Mouse (Mus musculus) bone marrow, adult 2 months (tissue): ENCODE measurements around the gene Slc16a10.

Source experiments
- CTCF ChIP-seq: fragments of 200-500 bp; IDR thresholded peaks from 2 replicates; pipeline ENCODE4 v1.5.1; 2011; ENCODE audit warnings: low read length, control low read depth; ENCODE audit not compliant: control insufficient read depth, insufficient read depth
- POLR2A ChIP-seq: fragments of 200-500 bp; IDR thresholded peaks from 2 replicates; pipeline ENCODE4 v1.6.1; 2011; ENCODE audit warnings: low read depth, mild to moderate bottlenecking, control low read depth, low read length, borderline replicate concordance; ENCODE audit not compliant: control insufficient read depth

GRCm38 (mm10) chr10:40034956-40035355 is 107.1 kb downstream of the Slc16a10 start:
- TF ChIP-seq POLR2A = no peak
- TF ChIP-seq CTCF = no peak
